Mouse (Mus musculus): ENCODE data around the gene Cdkn3.

GRCm38 (mm10) chr14:46807927-46808326 is 47.6 kb downstream of the Cdkn3 start:
- TF ChIP-seq GATA1 (IDR thresholded peaks at IDR 0.05; ENCODE audit: borderline replicate concordance, low read length) (no peak), FLI1 (IDR thresholded peaks at IDR 0.05; ENCODE audit: low read length) (no peak)
